Mouse (Mus musculus) splenic B cell, adult 2 months (primary cell): Measurements from ENCODE around the gene Atp6v0e.

Experiments used
- DNase-seq: peaks from one replicate; pipeline ENCODE4 v3.0.0-alpha.2; 2011; ENCODE audit warnings: low read depth, low spot score
- H3K27me3 ChIP-seq: 2 replicates; pipeline ENCODE4 v1.6.1; 2012; ENCODE audit warnings: mild to moderate bottlenecking, low read length, moderate library complexity, mixed read lengths; ENCODE audit not compliant: control insufficient read depth, poor library complexity, insufficient read depth, severe bottlenecking
- H3K36me3 ChIP-seq: 2 replicates; pipeline ENCODE4 v1.6.1; 2012; ENCODE audit warnings: mild to moderate bottlenecking, low read length, moderate library complexity, mixed read lengths; ENCODE audit not compliant: control insufficient read depth, poor library complexity, insufficient read depth, severe bottlenecking

Atp6v0e gene

GRCm38 (mm10) chr17:26708499-26708898 is 45.5 kb downstream of the Atp6v0e start:
- no peak for DNase-seq
- H3K27me3 ChIP-seq, result no peaks in the 10 kb centered on the region; the same call in 1 of the 2 replicates
- no peaks in the 10 kb centered on the region for H3K36me3 ChIP-seq

- no peak for DNase-seq
- no peaks in the 10 kb centered on the region for H3K36me3 ChIP-seq
- H3K27me3 ChIP-seq, result no peaks in the 10 kb centered on the region; the same call in 1 of the 2 replicates
Measured at GRCm38 (mm10) chr17:26708993-26709590, 46.1 kb downstream of the Atp6v0e start.

GRCm38 (mm10) chr17:26710049-26710448 is 47.0 kb downstream of the Atp6v0e start:
- H3K27me3 ChIP-seq, result no peaks in the 10 kb centered on the region; the same call in 1 of the 2 replicates
- no peak for DNase-seq
- H3K36me3 ChIP-seq, result no peaks in the 10 kb centered on the region

GRCm38 (mm10) chr17:26715271-26715758 is 52.3 kb downstream of the Atp6v0e start, which contains the start of gene Crebrf:
Gene Crebrf (plus strand): TSS chr17:26715650.
- peak; percentile 99 for DNase-seq
- Histone ChIP-seq H3K36me3 (no peaks in the 10 kb centered on the region), H3K27me3 (no peaks in the 10 kb centered on the region; the same call in 1 of the 2 replicates)

GRCm38 (mm10) chr17:26715916-26716717 is 53.1 kb downstream of the Atp6v0e start:
- H3K27me3 ChIP-seq, result no peaks in the 10 kb centered on the region; the same call in 1 of the 2 replicates
- no peaks in the 10 kb centered on the region for H3K36me3 ChIP-seq
- DNase-seq, result peak; percentile 98

- no peaks in the 10 kb centered on the region for H3K27me3 ChIP-seq
- 0 out of 2 replicates have a peak, but pooled peaks cover 2% of the 10 kb centered on the region for H3K36me3 ChIP-seq
- peak; percentile 32 for DNase-seq
Measured at GRCm38 (mm10) chr17:26717868-26718267, 54.8 kb downstream of the Atp6v0e start.

GRCm38 (mm10) chr17:26719405-26719804 is 56.4 kb downstream of the Atp6v0e start:
- no peaks in the 10 kb centered on the region for H3K27me3 ChIP-seq
- H3K36me3 ChIP-seq, result 0 out of 2 replicates have a peak, but pooled peaks cover 2% of the 10 kb centered on the region
- DNase-seq, result no peak

- 0 out of 2 replicates have a peak, but pooled peaks cover 2% of the 10 kb centered on the region for H3K36me3 ChIP-seq
- DNase-seq, result no peak
- no peaks in the 10 kb centered on the region for H3K27me3 ChIP-seq
Measured at GRCm38 (mm10) chr17:26721802-26722201, 58.8 kb downstream of the Atp6v0e start.

GRCm38 (mm10) chr17:26724790-26725189 is 61.8 kb downstream of the Atp6v0e start:
- H3K27me3 ChIP-seq, result no peaks in the 10 kb centered on the region
- peak; percentile 29 for DNase-seq
- H3K36me3 ChIP-seq, result 0 out of 2 replicates have a peak, but pooled peaks cover 2% of the 10 kb centered on the region

GRCm38 (mm10) chr17:26726674-26727073 is 63.6 kb downstream of the Atp6v0e start:
- Histone ChIP-seq H3K27me3 (no peaks in the 10 kb centered on the region), H3K36me3 (no peaks in the 10 kb centered on the region)
- peak; percentile 68 for DNase-seq

GRCm38 (mm10) chr17:26727110-26727755 is 64.2 kb downstream of the Atp6v0e start:
- DNase-seq, result no peak
- Histone ChIP-seq H3K36me3 (no peaks in the 10 kb centered on the region), H3K27me3 (no peaks in the 10 kb centered on the region)

GRCm38 (mm10) chr17:26742581-26742980 is 79.5 kb downstream of the Atp6v0e start:
- Histone ChIP-seq H3K27me3 (no peaks in the 10 kb centered on the region), H3K36me3 (peaks cover 6% of the 10 kb centered on the region; the same call in 1 of the 2 replicates)
- no peak for DNase-seq

- no peaks in the 10 kb centered on the region for H3K27me3 ChIP-seq
- H3K36me3 ChIP-seq, result peaks cover 6% of the 10 kb centered on the region; the same call in 1 of the 2 replicates
- DNase-seq, result peak; percentile 43
Measured at GRCm38 (mm10) chr17:26743294-26743693, 80.3 kb downstream of the Atp6v0e start.
